Mouse (Mus musculus): ENCODE data around the gene Mrgprd.

- TF ChIP-seq TAL1 (IDR thresholded peaks at IDR 0.05; ENCODE audit: low read length) (no peak), GATA1 (IDR thresholded peaks at IDR 0.05; ENCODE audit: low read length) (no peak)
Observed at GRCm38 (mm10) chr7:145284293-145284692, 30.3 kb upstream of the Mrgprd start.

Data from erythroblast, embryonic 14.5 days (primary cell).